Mouse (Mus musculus): ENCODE results near the gene Rfc5.
"Not testable (repeated sequence)": the region's sequence is repeated elsewhere in the genome, so short reads cannot be mapped to it uniquely, and the experiment has no call there.

Rfc5 gene

GRCm38 (mm10) chr5:117388877-117389276 is at the start of gene Rfc5:
Rfc5 (minus strand) TSS chr5:117389047.
- DNase-seq (ENCODE audit: low read depth): peak; percentile 95

DNA sequence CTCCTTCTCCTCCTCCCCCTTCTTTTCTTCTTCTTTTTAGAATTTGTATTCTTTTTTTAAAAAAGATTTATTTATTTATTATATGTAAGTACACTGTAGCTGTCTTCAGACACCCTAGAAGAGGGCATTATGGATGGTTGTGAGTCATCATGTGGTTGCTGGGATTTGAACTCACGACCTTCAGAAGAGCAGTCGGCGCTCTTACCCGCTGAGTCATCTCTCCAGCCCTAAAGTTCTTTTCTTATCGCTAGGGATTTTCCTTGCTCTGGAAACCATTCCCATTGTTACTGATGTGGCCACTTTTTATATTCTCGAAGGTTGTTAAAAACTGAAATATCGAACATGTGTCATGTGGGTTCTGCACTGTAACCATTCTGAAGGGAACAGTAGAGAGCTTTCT is 44.7 kb upstream of the Rfc5 start:
- DNase-seq (ENCODE audit: low read depth): not testable (repeated sequence)

DNA sequence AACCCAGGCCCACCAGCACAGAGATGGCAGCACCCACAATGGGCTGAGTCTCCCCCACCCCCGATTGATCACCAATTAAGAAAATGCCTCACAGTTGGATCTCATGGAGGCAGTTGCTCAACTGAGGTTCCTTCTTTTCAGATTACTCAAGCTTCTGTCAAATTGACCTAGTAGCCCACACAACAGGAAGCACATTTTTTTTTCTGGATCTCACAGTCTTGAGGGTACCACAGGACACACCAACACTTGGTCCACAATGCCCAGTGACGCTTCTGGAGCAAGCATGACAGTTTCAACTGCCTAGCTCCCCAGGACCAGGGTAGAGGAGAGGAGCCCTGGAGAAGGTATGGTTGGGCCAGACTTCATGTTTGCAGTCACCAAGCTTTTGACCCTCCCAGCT is 28.6 kb upstream of the Rfc5 start:
- no peak for DNase-seq (ENCODE audit: low read depth)

GRCm38 (mm10) chr5:117415011-117415912 is 26.4 kb upstream of the Rfc5 start:
- DNase-seq (ENCODE audit: low read depth): no peak

- DNase-seq (ENCODE audit: low read depth): no peak
Measured at GRCm38 (mm10) chr5:117414611-117415010, 25.8 kb upstream of the Rfc5 start.

- peak; percentile 42 for DNase-seq (ENCODE audit: low read depth)
Measured at GRCm38 (mm10) chr5:117413507-117414501, 25.0 kb upstream of the Rfc5 start, which contains the start of gene Ksr2. Ksr2 (plus strand) TSS chr5:117414000.

DNA sequence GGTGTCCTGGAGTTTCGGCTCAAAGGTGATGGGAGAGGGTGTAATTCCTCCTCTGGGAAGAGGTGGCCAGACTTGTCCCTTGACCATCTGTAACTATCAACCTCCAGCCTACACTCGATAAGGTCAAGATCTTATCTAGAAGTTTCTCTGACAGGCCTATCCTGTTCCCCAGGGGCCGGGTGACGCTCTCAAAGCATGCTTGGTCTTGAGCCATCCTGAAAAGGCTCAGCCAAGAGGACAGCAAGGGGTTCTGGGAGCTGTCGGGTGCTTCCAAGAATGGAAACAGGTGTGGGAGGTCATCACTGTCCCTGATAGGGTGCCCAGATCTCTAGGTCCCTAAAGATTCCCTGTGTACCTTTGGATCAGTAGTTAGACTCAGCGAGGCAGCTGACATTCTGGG is 20.5 kb upstream of the Rfc5 start:
- DNase-seq (ENCODE audit: low read depth): no peak

GRCm38 (mm10) chr5:117408216-117408615 is 19.4 kb upstream of the Rfc5 start:
- peak; percentile 71 for DNase-seq (ENCODE audit: low read depth)

- not testable (repeated sequence) for DNase-seq (ENCODE audit: low read depth)
Measured at GRCm38 (mm10) chr5:117404671-117405070, 15.8 kb upstream of the Rfc5 start.

DNA sequence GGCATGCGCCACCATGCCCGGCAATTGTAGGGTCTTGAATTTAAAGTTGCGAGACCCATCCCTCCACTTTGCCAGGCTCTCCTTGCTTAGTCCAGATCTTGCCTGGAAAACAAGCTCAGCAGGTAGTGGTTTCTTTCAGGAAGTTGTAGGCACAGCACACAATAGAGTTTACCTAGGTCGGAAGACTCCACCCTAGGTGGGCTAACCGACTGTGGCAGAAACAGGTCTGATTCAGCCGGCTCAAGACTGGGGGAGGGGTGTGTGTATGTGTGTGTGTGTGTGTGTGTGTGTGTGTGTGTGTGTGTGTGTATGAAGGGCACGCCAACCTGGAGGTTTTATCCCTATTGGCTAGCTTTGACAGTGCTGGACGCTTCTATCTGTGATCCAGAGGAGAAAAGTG is 14.8 kb upstream of the Rfc5 start:
- DNase-seq (ENCODE audit: low read depth): no peak

- DNase-seq (ENCODE audit: low read depth): no peak
Measured at GRCm38 (mm10) chr5:117399281-117399680, 10.4 kb upstream of the Rfc5 start.

- no peak for DNase-seq (ENCODE audit: low read depth)
Measured at GRCm38 (mm10) chr5:117398007-117398550, 9.2 kb upstream of the Rfc5 start.

- no peak for DNase-seq (ENCODE audit: low read depth)
Measured at GRCm38 (mm10) chr5:117397371-117397770, 8.5 kb upstream of the Rfc5 start.

DNA sequence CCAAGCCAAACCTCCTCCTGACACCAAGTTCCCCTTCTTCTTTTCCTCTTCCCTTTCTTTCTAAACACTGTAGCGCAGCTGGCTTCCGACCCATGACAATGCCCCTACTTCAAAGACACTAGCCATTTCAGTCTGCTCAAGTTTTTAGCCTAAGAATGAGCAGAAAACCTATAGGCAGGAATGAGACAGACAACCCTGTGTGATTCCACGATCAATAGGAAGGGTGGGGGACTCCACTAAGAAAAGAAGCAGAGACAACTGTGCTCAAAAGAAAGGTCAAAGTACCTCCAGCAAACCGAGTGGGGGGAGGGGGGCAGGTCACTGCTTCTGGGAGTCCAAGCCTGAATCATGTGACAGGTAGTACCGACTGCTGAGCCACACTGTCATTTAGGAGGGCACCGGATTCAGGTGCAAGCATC is 7.8 kb upstream of the Rfc5 start:
- DNase-seq (ENCODE audit: low read depth): no peak

GRCm38 (mm10) chr5:117395834-117396233 is 7.0 kb upstream of the Rfc5 start:
- no peak for DNase-seq (ENCODE audit: low read depth)

GRCm38 (mm10) chr5:117390895-117391294 is 2.0 kb upstream of the Rfc5 start:
- no peak for DNase-seq (ENCODE audit: low read depth)

GRCm38 (mm10) chr5:117388296-117388751 is 523 bp downstream of the Rfc5 start:
- DNase-seq (ENCODE audit: low read depth): peak; percentile 83

DNA sequence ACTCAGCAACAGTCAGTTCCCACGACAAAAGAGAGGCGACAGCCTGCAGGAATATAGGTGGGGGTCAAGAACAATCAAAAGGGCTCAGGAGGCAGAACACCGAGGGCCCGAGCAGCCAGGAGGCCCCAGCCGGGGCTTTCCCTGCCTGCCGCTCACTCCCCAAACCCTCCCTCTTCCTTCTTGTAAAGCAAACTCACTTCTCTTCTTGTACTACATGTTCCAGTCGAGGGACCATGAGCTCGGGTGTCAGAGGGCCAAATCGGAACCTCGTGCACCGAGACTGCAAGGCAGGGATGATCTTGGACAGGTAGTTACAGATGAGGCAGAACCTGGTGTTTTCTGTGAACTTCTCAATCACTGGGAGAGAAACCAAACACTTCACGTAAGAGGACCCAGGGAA is 5.6 kb downstream of the Rfc5 start:
- DNase-seq (ENCODE audit: low read depth): no peak

DNA sequence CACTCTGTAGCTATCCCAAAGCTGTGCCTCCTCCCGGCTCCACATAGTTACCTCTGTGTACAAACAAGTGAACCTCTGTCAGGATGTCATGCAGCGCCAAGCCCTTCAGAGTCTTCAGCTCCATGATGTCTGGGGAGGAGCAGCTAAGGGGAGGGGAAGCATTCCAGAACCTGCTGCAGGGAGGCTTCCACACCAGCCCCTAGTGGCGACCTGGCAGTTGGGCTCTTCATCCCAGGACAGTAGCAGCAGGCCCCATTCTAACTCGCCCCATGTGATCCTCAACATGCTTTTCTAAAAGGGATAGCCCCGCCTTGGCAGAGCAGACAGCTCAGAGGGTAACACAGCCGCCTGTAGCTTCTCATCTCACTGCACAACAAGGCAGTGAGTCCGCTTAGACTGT is 7.1 kb downstream of the Rfc5 start:
- no peak for DNase-seq (ENCODE audit: low read depth)

- no peak for DNase-seq (ENCODE audit: low read depth)
Measured at GRCm38 (mm10) chr5:117380199-117380598, 8.6 kb downstream of the Rfc5 start.

GRCm38 (mm10) chr5:117377731-117378130 is 11.1 kb downstream of the Rfc5 start:
- not testable (repeated sequence) for DNase-seq (ENCODE audit: low read depth)

DNA sequence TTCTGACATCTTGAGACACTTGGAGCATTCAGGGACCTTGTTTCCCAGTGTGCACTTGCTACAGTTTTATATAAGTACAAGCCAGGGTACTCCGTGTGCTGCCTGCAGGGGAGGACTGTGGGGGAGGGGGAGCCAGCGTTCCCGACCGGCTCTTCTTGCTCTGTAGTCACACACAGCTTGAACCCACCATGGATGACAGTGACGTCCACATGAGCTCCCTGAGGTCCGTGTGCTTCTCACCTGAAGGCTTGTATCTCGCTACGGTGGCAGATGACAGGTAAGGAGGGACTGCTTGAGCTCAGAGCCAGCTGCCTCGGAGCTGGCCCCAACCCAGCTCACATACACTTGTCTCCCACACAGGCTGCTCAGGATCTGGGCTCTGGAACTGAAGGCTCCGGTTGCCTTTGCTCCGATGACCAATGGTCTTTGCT is 12.5 kb downstream of the Rfc5 start:
- no peak for DNase-seq (ENCODE audit: low read depth)
